Mouse (Mus musculus) CH12.LX (cell line): ENCODE results near the gene Cdc37. TPM values are rescaled to one million over a fixed set of nuclear protein-coding genes. Genes with fewer than 3 reads are reported as not detected.

Experiments used
- DNase-seq: peaks from one replicate; pipeline ENCODE4 v3.0.0-alpha.2; 2013; ENCODE audit errors: extremely low read depth
- H3K27ac ChIP-seq: 2 replicates; pipeline ENCODE4 v1.5.1; 2012; ENCODE audit warnings: low read depth, mild to moderate bottlenecking, control low read depth, moderate library complexity; ENCODE audit not compliant: insufficient read depth
- H3K27me3 ChIP-seq: replicated peaks from 2 replicates; pipeline ENCODE3; 2012; ENCODE audit warnings: inconsistent platforms
- H3K36me3 ChIP-seq, 2 experiments: replicated peaks in 1 of 2; 2 replicates each; pipeline versions ENCODE3 to v1.6.1; 2012; ENCODE audit warnings: inconsistent platforms in 1 of 2, low read length in 1 of 2, mild to moderate bottlenecking in 1 of 2, mixed read lengths in 1 of 2, moderate library complexity in 1 of 2; ENCODE audit not compliant: control insufficient read depth in 1 of 2, insufficient read depth in 1 of 2
- H3K4me1 ChIP-seq, 2 experiments: 2 replicates each; pipeline ENCODE4 v1.6.1; 2012; ENCODE audit warnings: inconsistent platforms in 1 of 2, moderate library complexity in 1 of 2; ENCODE audit not compliant: insufficient read depth in 2 of 2, control insufficient read depth in 1 of 2
- H3K4me2 ChIP-seq: 2 replicates; pipeline ENCODE4 v1.6.1; 2012; ENCODE audit warnings: low read depth, mild to moderate bottlenecking, control low read depth; ENCODE audit not compliant: poor library complexity, insufficient read depth, severe bottlenecking
- H3K4me3 ChIP-seq, 3 experiments: fragments of 150-350 bp in 1 of 3; sonication (generic) in 1 of 3; replicated peaks in 1 of 3; 2 replicates each; pipeline versions ENCODE3 to v1.5.1; 2011 to 2012; ENCODE audit warnings: low read depth in 2 of 3, low read length in 2 of 3, mild to moderate bottlenecking in 2 of 3, moderate library complexity in 2 of 3, control low read depth in 1 of 3, improper control_type of control experiment in 1 of 3, inconsistent platforms in 1 of 3, mixed read lengths in 1 of 3; ENCODE audit not compliant: poor library complexity in 1 of 3
- H3K79me2 ChIP-seq: replicated peaks from 2 replicates; pipeline ENCODE4 v1.6.1; 2012; ENCODE audit warnings: mild to moderate bottlenecking, moderate library complexity; ENCODE audit not compliant: control insufficient read depth, poor library complexity, insufficient read depth, severe bottlenecking; ENCODE audit errors: extremely low read depth
- H3K9ac ChIP-seq: 2 replicates; pipeline ENCODE4 v1.6.1; 2012; ENCODE audit warnings: low read depth, mild to moderate bottlenecking, control low read depth, moderate library complexity; ENCODE audit not compliant: insufficient read depth
- H3K9me3 ChIP-seq: replicated peaks from 2 replicates; pipeline ENCODE3; 2012; ENCODE audit warnings: low read length, inconsistent platforms, mixed read lengths
- BHLHE40 ChIP-seq: IDR thresholded peaks from 2 replicates; pipeline ENCODE4 v1.6.1; 2011; ENCODE audit warnings: mild to moderate bottlenecking, low read depth, low read length, improper control_type of control experiment
- CHD1 ChIP-seq: IDR thresholded peaks from 2 replicates; pipeline ENCODE4 v1.6.1; 2012; ENCODE audit warnings: low read depth, low read length, improper control_type of control experiment, inconsistent platforms
- CHD2 ChIP-seq: IDR thresholded peaks from 2 replicates; pipeline ENCODE4 v1.6.1; 2011; ENCODE audit warnings: low read length, improper control_type of control experiment
- CTCF ChIP-seq, 2 experiments: IDR thresholded peaks in 1 of 2; conservative IDR thresholded peaks in 1 of 2; 2 replicates each; pipeline ENCODE4 v1.5.1; 2011 to 2012; ENCODE audit warnings: low read depth in 2 of 2, low read length in 2 of 2, improper control_type of control experiment in 1 of 2, inconsistent platforms in 1 of 2, mild to moderate bottlenecking in 1 of 2, moderate library complexity in 1 of 2
- E2F4 ChIP-seq: IDR thresholded peaks from 2 replicates; pipeline ENCODE4 v1.6.1; 2011; ENCODE audit warnings: low read depth, low read length, improper control_type of control experiment; ENCODE audit not compliant: insufficient replicate concordance
- ELF1 ChIP-seq: IDR thresholded peaks from 2 replicates; pipeline ENCODE4 v1.6.1; 2014; ENCODE audit warnings: low read depth, mild to moderate bottlenecking, inconsistent platforms, low read length, improper control_type of control experiment
- EP300 ChIP-seq: IDR thresholded peaks from 2 replicates; pipeline ENCODE4 v1.6.1; 2011; ENCODE audit warnings: low read length, improper control_type of control experiment
- ETS1 ChIP-seq: conservative IDR thresholded peaks from 2 replicates; pipeline ENCODE4 v1.6.1; 2012; ENCODE audit warnings: low read depth, mild to moderate bottlenecking, inconsistent platforms, low read length, improper control_type of control experiment, moderate library complexity
- JUND ChIP-seq: conservative IDR thresholded peaks from 2 replicates; pipeline ENCODE4 v1.6.1; 2011; ENCODE audit warnings: low read depth, low read length, improper control_type of control experiment
- KAT2A ChIP-seq: IDR thresholded peaks from 2 replicates; pipeline ENCODE4 v1.6.1; 2012; ENCODE audit warnings: low read length, improper control_type of control experiment, inconsistent platforms; ENCODE audit not compliant: insufficient replicate concordance
- MAX ChIP-seq: IDR thresholded peaks from 2 replicates; pipeline ENCODE4 v1.6.1; 2011; ENCODE audit warnings: low read length, improper control_type of control experiment
- MYC ChIP-seq: IDR thresholded peaks from 2 replicates; pipeline ENCODE4 v1.6.1; 2011; ENCODE audit warnings: low read depth, mild to moderate bottlenecking, improper control_type of control experiment, low read length
- NRF1 ChIP-seq: IDR thresholded peaks from 2 replicates; pipeline ENCODE4 v1.6.1; 2014; ENCODE audit warnings: low read depth, mild to moderate bottlenecking, inconsistent platforms, low read length, improper control_type of control experiment, moderate library complexity
- PAX5 ChIP-seq: IDR thresholded peaks from 2 replicates; pipeline ENCODE4 v1.6.1; 2012; ENCODE audit warnings: low read length, inconsistent platforms, mixed read lengths
- POLR2A ChIP-seq: IDR thresholded peaks from 2 replicates; pipeline ENCODE4 v1.6.1; 2011; ENCODE audit warnings: low read depth, mild to moderate bottlenecking, improper control_type of control experiment, low read length
- POLR2AphosphoS2 ChIP-seq: IDR thresholded peaks from 2 replicates; pipeline ENCODE4 v1.6.1; 2011; ENCODE audit warnings: low read depth, low read length, improper control_type of control experiment
- RAD21 ChIP-seq: IDR thresholded peaks from 2 replicates; pipeline ENCODE4 v1.6.1; 2011; ENCODE audit warnings: low read depth, mild to moderate bottlenecking, low read length, improper control_type of control experiment, moderate library complexity
- SMC3 ChIP-seq: IDR thresholded peaks from 2 replicates; pipeline ENCODE4 v1.6.1; 2011; ENCODE audit warnings: low read depth, low read length, improper control_type of control experiment
- TBP ChIP-seq: conservative IDR thresholded peaks from 2 replicates; pipeline ENCODE4 v1.6.1; 2011; ENCODE audit warnings: low read depth, low read length, improper control_type of control experiment
- TCF12 ChIP-seq: IDR thresholded peaks from 2 replicates; pipeline ENCODE4 v1.6.1; 2014; ENCODE audit warnings: low read depth, mild to moderate bottlenecking, inconsistent platforms, low read length, improper control_type of control experiment
- UBTF ChIP-seq: IDR thresholded peaks from 2 replicates; pipeline ENCODE4 v1.6.1; 2012; ENCODE audit warnings: low read depth, mild to moderate bottlenecking, inconsistent platforms, low read length, improper control_type of control experiment, moderate library complexity
- USF2 ChIP-seq: conservative IDR thresholded peaks from 2 replicates; pipeline ENCODE4 v1.6.1; 2011; ENCODE audit warnings: low read depth, low read length, improper control_type of control experiment
- ZC3H11A ChIP-seq: IDR thresholded peaks from 2 replicates; pipeline ENCODE4 v1.6.1; 2012; ENCODE audit warnings: low read depth, mild to moderate bottlenecking, inconsistent platforms, low read length, improper control_type of control experiment
- ZNF384 ChIP-seq: IDR thresholded peaks from 2 replicates; pipeline ENCODE4 v1.6.1; 2012; ENCODE audit warnings: low read depth, low read length, improper control_type of control experiment, inconsistent platforms
- dilution Hi-C: fragments of 300-500 bp; cut with MboI; formaldehyde crosslinking; loops from 2 replicates; pipeline ENCODE4 v1.14.3; 2020; ENCODE audit warnings: low sequenced_read_pairs; ENCODE audit not compliant: extremely low pct_unique_long_range_greater_than_20kb, extremely low pct_ligation_motif_present
- in situ Hi-C: fragments of 300-500 bp; cut with MboI; formaldehyde crosslinking; loops from 3 replicates; pipeline ENCODE4 v1.14.3; 2019; ENCODE audit warnings: low sequenced_read_pairs, low pct_ligation_motif_present, low pct_unique_long_range_greater_than_20kb, mixed read lengths
- polyA plus RNA-seq: library from polyadenylated mRNA; unstranded; fragments of >175 nt; gene quantifications from 2 replicates; pipeline ENCODE4 v1.2.1, GENCODE M21; 2012; ENCODE audit warnings: low read depth; ENCODE audit not compliant: insufficient read length
- total RNA-seq, 2 experiments: library from RNA; depleted of rRNA; stranded (reverse); fragments of 300-350 nt in 1 of 2; fragments of >200 nt in 1 of 2; gene quantifications; 2 replicates each; pipeline ENCODE4 v1.2.3; 2012 to 2014

The Cdc37 gene
- total and polyA plus RNA-seq, 3 experiments = 87.2 to 447 (median 230) TPM

GRCm38 (mm10) chr9:21135329-21135890, 14.4 kb downstream of the Cdc37 start:
- 0 out of 2 replicates have a peak, but pooled peaks have one; percentile 29 for TF ChIP-seq EP300
- no peak for TF ChIP-seq KAT2A
- TF ChIP-seq RAD21 = no peak
- 0 out of 2 replicates have a peak, but pooled peaks have one; percentile 38 for TF ChIP-seq TBP
- TF ChIP-seq NRF1 = peak; percentile 72
- TF ChIP-seq MAX = peak; percentile 64
- no peak for TF ChIP-seq USF2
- TF ChIP-seq JUND = peak; percentile 53; the same call in 1 of the 2 replicates
- peak; percentile 63; the same call in 1 of the 2 replicates for TF ChIP-seq POLR2AphosphoS2
- no peak for TF ChIP-seq BHLHE40
- TF ChIP-seq CHD2 = no peak
- TF ChIP-seq ETS1 = no peak
- TF ChIP-seq CTCF (conservative IDR thresholded peaks at IDR 0.05 in 1 of 2, IDR thresholded peaks at IDR 0.05 in 1 of 2; ENCODE audit: low read depth in 2 of 2, low read length in 2 of 2) = no peak
- TF ChIP-seq CHD1 = no peak
- TF ChIP-seq E2F4 = no peak
- TF ChIP-seq UBTF = no peak
- TF ChIP-seq ZNF384 = no peak
- 0 out of 2 replicates have a peak, but pooled peaks have one; percentile 42 for TF ChIP-seq MYC
- TF ChIP-seq SMC3 = peak; percentile 9; the same call in 1 of the 2 replicates
- TF ChIP-seq TCF12 = no peak
- TF ChIP-seq POLR2A = no peak; the same call in 1 of the 2 replicates
- TF ChIP-seq PAX5 = no peak
- TF ChIP-seq ZC3H11A = no peak
- peak; percentile 33; the same call in 1 of the 2 replicates for TF ChIP-seq ELF1
- Histone ChIP-seq H3K27ac (peak overlapping the region; percentile 98), H3K9ac (peak overlapping the region; percentile 46), H3K4me1 (peaks cover 18 to 62% of the 10 kb centered on the region in 2 experiments), H3K4me3 (no peak overlapping the region), H3K79me2 (peaks cover 4% of the 10 kb centered on the region), H3K9me3 (no peaks in the 10 kb centered on the region), H3K27me3 (no peaks in the 10 kb centered on the region), H3K4me2 (peak overlapping the region; percentile 67), H3K36me3 (peaks cover 29 to 32% of the 10 kb centered on the region in 2 experiments)
- dilution Hi-C loops = no loop called here
- DNase-seq = peak; percentile 92
- in situ Hi-C loops = no loop called here
